Mouse (Mus musculus) testis, adult 2 months (tissue): ENCODE results near the gene Gid8. TPM values are rescaled to one million over a fixed set of nuclear protein-coding genes. Genes with fewer than 3 reads are reported as not detected.
A peak's percentile ranks its signal among the peaks of the same experiment; 100 is the strongest.

Experiments used
- H3K27ac ChIP-seq: fragments of 200-500 bp; 2 replicates; pipeline ENCODE4 v1.5.1; 2012; ENCODE audit warnings: low read depth, low read length; ENCODE audit not compliant: control insufficient read depth, insufficient read depth
- H3K27me3 ChIP-seq: fragments of 200-500 bp; 2 replicates; pipeline ENCODE4 v1.6.1; 2012; ENCODE audit warnings: mild to moderate bottlenecking, low read length, moderate library complexity; ENCODE audit not compliant: control insufficient read depth, insufficient read depth
- H3K36me3 ChIP-seq: fragments of 200-500 bp; 2 replicates; pipeline ENCODE4 v1.6.1; 2012; ENCODE audit warnings: mild to moderate bottlenecking, low read length; ENCODE audit not compliant: control insufficient read depth, insufficient read depth
- H3K4me1 ChIP-seq: fragments of 200-500 bp; 2 replicates; pipeline ENCODE4 v1.6.1; 2012; ENCODE audit warnings: low read length; ENCODE audit not compliant: control insufficient read depth, insufficient read depth
- H3K4me3 ChIP-seq: fragments of 200-500 bp; 2 replicates; pipeline ENCODE4 v1.5.1; 2012; ENCODE audit warnings: low read depth, mild to moderate bottlenecking, low read length, moderate library complexity, mixed read lengths; ENCODE audit not compliant: control insufficient read depth
- CTCF ChIP-seq: fragments of 200-500 bp; IDR thresholded peaks from 2 replicates; pipeline ENCODE4 v1.5.1; 2012; ENCODE audit warnings: low read depth, mild to moderate bottlenecking, inconsistent platforms, low read length, moderate library complexity; ENCODE audit not compliant: control insufficient read depth, insufficient read depth, insufficient replicate concordance
- POLR2A ChIP-seq: fragments of 200-500 bp; IDR thresholded peaks from 2 replicates; pipeline ENCODE4 v1.6.1; 2012; ENCODE audit warnings: low read depth, mild to moderate bottlenecking, inconsistent platforms, low read length, moderate library complexity; ENCODE audit not compliant: control insufficient read depth
- polyA plus RNA-seq: library from polyadenylated mRNA; depleted of rRNA; stranded (reverse); fragments of >200 nt; gene quantifications from 2 replicates; pipeline ENCODE4 v1.2.3, GENCODE M21; 2012

The Gid8 gene
- polyA plus RNA-seq, 1 experiment, result 30.9 TPM

GRCm38 (mm10) chr2:180741421-180741820 is 31.5 kb downstream of the Gid8 start:
- Histone ChIP-seq H3K27ac (no peak overlapping the region), H3K4me3 (no peak overlapping the region), H3K27me3 (no peaks in the 10 kb centered on the region), H3K4me1 (peaks cover 6% of the 10 kb centered on the region), H3K36me3 (no peaks in the 10 kb centered on the region)
- TF ChIP-seq CTCF (no peak), POLR2A (no peak)

DNA sequence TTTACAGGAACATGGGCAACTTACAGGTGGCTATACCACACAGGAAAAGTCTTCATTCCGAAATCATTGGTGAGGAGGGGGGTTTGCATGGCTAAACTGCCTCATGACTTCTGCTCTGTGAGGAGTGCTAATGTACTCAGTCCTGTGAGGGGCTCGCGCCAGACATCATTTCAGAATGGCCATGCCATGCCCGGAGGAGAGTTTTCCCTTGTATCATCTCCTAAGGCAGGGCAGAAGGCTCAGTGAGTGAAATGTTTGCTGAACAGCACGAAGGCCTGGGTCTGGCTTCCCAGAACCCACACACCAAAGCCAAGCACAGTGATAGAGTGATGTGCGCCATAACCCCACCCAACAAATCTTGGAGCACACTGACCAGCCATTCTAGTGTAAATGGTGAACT is 32.9 kb downstream of the Gid8 start:
- TF ChIP-seq POLR2A, result no peak
- Histone ChIP-seq H3K27ac (no peak overlapping the region), H3K4me3 (no peak overlapping the region), H3K4me1 (peaks cover 10% of the 10 kb centered on the region), H3K36me3 (no peaks in the 10 kb centered on the region), H3K27me3 (no peaks in the 10 kb centered on the region)

GRCm38 (mm10) chr2:180743321-180743720 is 33.4 kb downstream of the Gid8 start:
- Histone ChIP-seq H3K27ac (no peak overlapping the region), H3K27me3 (no peaks in the 10 kb centered on the region), H3K4me1 (peaks cover 10% of the 10 kb centered on the region), H3K36me3 (no peaks in the 10 kb centered on the region), H3K4me3 (no peak overlapping the region)
- TF ChIP-seq CTCF (no peak), POLR2A (no peak)

DNA sequence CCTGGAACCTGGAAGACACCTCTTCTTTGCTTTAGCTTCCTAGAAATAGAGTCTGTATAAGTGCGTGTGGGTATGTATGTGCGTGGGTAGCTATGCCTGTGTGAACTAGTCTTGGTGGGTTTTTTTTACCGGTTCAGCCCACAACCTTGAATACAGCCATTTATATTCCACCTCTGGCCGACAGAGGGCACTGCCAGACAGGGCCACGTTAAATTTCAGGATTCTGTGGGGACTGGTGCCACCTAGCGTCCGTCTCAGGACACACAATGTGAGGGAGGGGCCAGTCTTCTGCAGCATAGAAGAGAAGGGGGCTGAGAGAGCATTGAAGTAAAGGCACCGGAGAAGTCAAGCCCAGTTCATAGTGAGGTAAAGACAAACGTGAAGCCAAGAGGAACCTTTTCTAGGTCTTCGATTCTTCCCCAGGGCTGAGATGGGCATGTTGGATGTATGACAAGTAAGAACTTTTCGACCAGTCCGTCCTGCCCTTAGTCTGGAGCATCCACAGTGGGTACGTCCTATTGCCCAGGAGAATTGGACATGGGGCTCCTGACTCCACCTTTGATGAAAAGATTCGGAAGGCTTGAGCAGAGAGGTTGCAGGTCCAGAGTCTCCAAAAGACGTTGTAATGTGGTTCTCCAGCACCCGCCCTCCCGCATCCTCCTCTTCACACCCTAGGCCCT is 35.5 kb downstream of the Gid8 start:
- H3K4me3 ChIP-seq, result no peak overlapping the region

DNA sequence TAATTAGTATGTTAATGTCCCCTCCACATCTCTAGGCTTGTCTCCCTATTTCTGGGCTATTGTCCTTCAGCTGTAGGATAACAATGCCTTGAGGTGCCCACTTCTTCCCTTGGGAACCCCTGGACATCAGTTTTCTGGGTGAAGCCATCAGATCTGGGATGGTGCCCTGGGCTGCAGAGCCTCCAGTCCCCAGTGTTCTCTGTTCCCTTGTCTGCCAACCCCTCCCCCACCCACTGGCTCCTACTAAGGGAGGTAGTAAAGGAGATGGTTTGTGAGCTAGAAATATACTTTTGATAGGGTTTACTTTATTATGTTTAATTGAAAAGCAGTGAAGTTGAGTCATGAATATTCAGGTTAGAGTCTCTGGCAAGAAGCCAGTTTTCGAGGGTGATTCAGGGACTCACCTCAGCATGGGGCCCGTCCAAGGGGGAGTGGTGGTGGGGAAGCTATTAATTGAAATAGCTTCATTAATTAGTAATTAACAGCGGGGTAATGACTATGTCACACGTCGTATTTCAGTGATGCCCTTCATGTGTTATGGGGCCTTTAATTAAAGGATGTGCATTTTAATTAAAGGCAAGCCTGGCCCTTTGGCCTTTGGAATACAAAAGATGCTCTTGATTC is 36.8 kb downstream of the Gid8 start:
- TF ChIP-seq CTCF (no peak), POLR2A (no peak)

More for the DNA sequence above, 35.5 kb downstream of the Gid8 start:
- Histone ChIP-seq H3K27ac (no peak overlapping the region), H3K27me3 (no peaks in the 10 kb centered on the region), H3K4me1 (peaks cover 10% of the 10 kb centered on the region), H3K36me3 (no peaks in the 10 kb centered on the region)
- TF ChIP-seq POLR2A (no peak), CTCF (peak; percentile 99)

GRCm38 (mm10) chr2:180748904-180749303 is 39.0 kb downstream of the Gid8 start:
- peaks cover 10% of the 10 kb centered on the region for H3K4me1 ChIP-seq
- H3K27ac ChIP-seq, result no peak overlapping the region
- TF ChIP-seq CTCF (no peak), POLR2A (no peak)
- no peak overlapping the region for H3K4me3 ChIP-seq
- H3K27me3 ChIP-seq, result no peaks in the 10 kb centered on the region
- H3K36me3 ChIP-seq, result no peaks in the 10 kb centered on the region

More for the DNA sequence above, 36.8 kb downstream of the Gid8 start:
- no peak overlapping the region for H3K27ac ChIP-seq
- H3K4me1 ChIP-seq, result peaks cover 10% of the 10 kb centered on the region
- H3K27me3 ChIP-seq, result no peaks in the 10 kb centered on the region
- H3K36me3 ChIP-seq, result no peaks in the 10 kb centered on the region
- no peak overlapping the region for H3K4me3 ChIP-seq

DNA sequence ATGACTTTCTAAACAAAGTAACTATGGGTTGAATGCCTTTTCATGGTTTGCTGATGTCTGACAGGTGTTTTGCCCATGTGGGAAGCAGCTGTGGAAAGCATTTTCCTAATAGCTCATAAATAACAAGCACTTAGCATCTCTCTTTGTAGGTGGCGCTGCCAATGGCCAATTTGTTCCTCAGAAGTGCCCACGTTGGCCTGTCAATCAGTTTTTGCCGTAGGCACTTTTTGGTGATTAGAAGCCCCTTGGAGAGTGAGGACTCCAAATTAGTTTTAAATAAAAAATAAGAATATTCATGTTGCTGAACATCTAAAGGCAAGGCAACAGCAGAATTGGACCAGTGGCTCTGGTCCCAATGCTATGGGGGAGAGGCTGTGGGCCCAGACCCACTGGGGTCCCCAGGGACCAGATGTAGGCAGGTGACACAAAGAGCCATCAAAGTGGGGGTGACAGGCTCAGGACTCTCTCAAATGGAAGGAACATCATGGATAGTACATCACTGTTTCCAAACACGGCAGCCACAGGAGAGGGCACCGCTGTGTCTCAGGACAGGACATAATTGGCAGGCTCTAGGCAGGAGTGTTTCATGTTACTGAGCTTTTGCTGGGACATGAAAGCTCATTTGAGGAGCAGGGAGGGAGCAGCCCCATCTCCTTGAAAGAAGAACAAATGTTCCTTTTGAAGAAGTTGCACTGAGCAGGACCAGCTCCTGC is 45.2 kb downstream of the Gid8 start:
- H3K36me3 ChIP-seq, result no peaks in the 10 kb centered on the region
- no peak overlapping the region for H3K4me3 ChIP-seq
- TF ChIP-seq POLR2A (no peak), CTCF (no peak)
- no peak overlapping the region for H3K27ac ChIP-seq
- no peaks in the 10 kb centered on the region for H3K27me3 ChIP-seq
- no peaks in the 10 kb centered on the region for H3K4me1 ChIP-seq
